Mouse (Mus musculus): Measurements from ENCODE around the gene Fut4.

Gene Fut4

GRCm38 (mm10) chr9:14752001-14752522 lies at the start of gene Fut4:
Gene Fut4 (minus strand): TSS chr9:14752393.
- peak in 1 of 2 experiments; percentile 11 for DNase-seq (ENCODE audit: low spot score in 2 of 2)

- no peak for DNase-seq (ENCODE audit: low spot score in 2 of 2)
Observed at GRCm38 (mm10) chr9:14787356-14787755, 35.2 kb upstream of the Fut4 start.

GRCm38 (mm10) chr9:14784039-14785002 lies 32.1 kb upstream of the Fut4 start, which contains the start of the genes Mre11a and Ankrd49:
Gene Mre11a (plus strand): TSS chr9:14784654.
Gene Ankrd49 (minus strand): TSS chr9:14784856.
- DNase-seq (ENCODE audit: low spot score in 2 of 2) = peak; percentile 77 to 87

- no peak for DNase-seq (ENCODE audit: low spot score in 2 of 2)
Observed at GRCm38 (mm10) chr9:14778341-14778740, 26.1 kb upstream of the Fut4 start.

GRCm38 (mm10) chr9:14773813-14774212 lies 21.6 kb upstream of the Fut4 start:
- DNase-seq (ENCODE audit: low spot score in 2 of 2) = no peak

GRCm38 (mm10) chr9:14772074-14772473 lies 19.9 kb upstream of the Fut4 start:
- DNase-seq (ENCODE audit: low spot score in 2 of 2) = no peak

GRCm38 (mm10) chr9:14770803-14771471 lies 18.7 kb upstream of the Fut4 start, which contains the start of gene 1700012B09Rik:
Gene 1700012B09Rik (minus strand): TSS chr9:14771030.
- no peak for DNase-seq (ENCODE audit: low spot score in 2 of 2)

- no peak for DNase-seq (ENCODE audit: low spot score in 2 of 2)
Observed at GRCm38 (mm10) chr9:14769811-14770210, 17.6 kb upstream of the Fut4 start.

GRCm38 (mm10) chr9:14764765-14765164 lies 12.6 kb upstream of the Fut4 start:
- DNase-seq (ENCODE audit: low spot score in 2 of 2) = no peak

- no peak for DNase-seq (ENCODE audit: low spot score in 2 of 2)
Observed at GRCm38 (mm10) chr9:14759261-14759660, 7.1 kb upstream of the Fut4 start.

- no peak for DNase-seq (ENCODE audit: low spot score in 2 of 2)
Observed at GRCm38 (mm10) chr9:14758590-14758989, 6.4 kb upstream of the Fut4 start.

GRCm38 (mm10) chr9:14754469-14754868 lies 2.3 kb upstream of the Fut4 start:
- DNase-seq (ENCODE audit: low spot score in 2 of 2) = no peak

GRCm38 (mm10) chr9:14753947-14754346 lies 1.8 kb upstream of the Fut4 start:
- no peak for DNase-seq (ENCODE audit: low spot score in 2 of 2)

- no peak for DNase-seq (ENCODE audit: low spot score in 2 of 2)
Observed at GRCm38 (mm10) chr9:14751503-14752000, 641 bp downstream of the Fut4 start.

GRCm38 (mm10) chr9:14750901-14751502 lies 1.2 kb downstream of the Fut4 start:
- no peak for DNase-seq (ENCODE audit: low spot score in 2 of 2)

- DNase-seq (ENCODE audit: low spot score in 2 of 2) = no peak
Observed at GRCm38 (mm10) chr9:14740151-14740924, 11.9 kb downstream of the Fut4 start, which contains the start of gene Piwil4. Gene Piwil4 (minus strand): TSS chr9:14740733.

- DNase-seq (ENCODE audit: low spot score in 2 of 2) = no peak
Observed at GRCm38 (mm10) chr9:14739498-14740150, 12.6 kb downstream of the Fut4 start.

- DNase-seq (ENCODE audit: low spot score in 2 of 2) = no peak
Observed at GRCm38 (mm10) chr9:14730941-14731541, 21.2 kb downstream of the Fut4 start.

- no peak for DNase-seq (ENCODE audit: low spot score in 2 of 2)
Observed at GRCm38 (mm10) chr9:14728365-14728764, 23.8 kb downstream of the Fut4 start.

GRCm38 (mm10) chr9:14726629-14727028 lies 25.6 kb downstream of the Fut4 start:
- DNase-seq (ENCODE audit: low spot score in 2 of 2) = no peak
